ENCODE assay signal across 10 mouse cellular contexts in the genomic region with DNA sequence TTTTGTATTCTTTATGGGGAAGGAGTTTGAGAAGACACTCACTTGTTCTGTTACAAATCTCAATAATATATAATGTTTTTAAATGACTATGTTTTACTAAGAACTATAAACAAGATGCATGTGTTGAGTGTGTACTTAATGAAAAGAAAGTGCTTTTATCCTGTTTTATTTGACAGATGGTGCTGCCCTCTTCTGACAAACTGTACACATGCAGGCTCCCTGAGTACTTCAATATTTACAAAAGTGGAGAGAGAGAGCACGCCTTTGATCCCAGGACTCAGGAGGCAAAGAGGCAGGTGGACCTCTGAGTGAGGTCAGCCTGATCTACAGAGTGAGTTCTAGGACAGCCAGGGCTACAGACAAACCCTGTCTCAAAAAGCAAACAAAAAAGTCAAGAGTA. TPM values are rescaled to one million over a fixed set of nuclear protein-coding genes. Genes with fewer than 3 reads are reported as not detected.
A peak's percentile ranks its signal among the peaks of the same experiment; 100 is the strongest.
DNase-seq lines count a peak whose midpoint lies in the region; ATAC-seq and TF ChIP-seq lines count a peak whose summit lies in the region.
"Had no signal": no experiment of that assay in that cellular context is flagged by ENCODE, and none has a peak within 500 bp of the region (broad histone marks: within the 10 kb centered on the region; RNA-seq: fewer than 3 reads in every experiment).

No protein-coding gene starts in this region.

- H3K9me3 ChIP-seq in midbrain, embryonic 10.5 days (replicated peaks): no peaks in the 10 kb centered on the region
- H3K9me3 ChIP-seq: heart, embryonic 13.5 days; neural tube, embryonic 12.5 days had no signal

- H3K36me3 ChIP-seq in midbrain, embryonic 10.5 days: peaks cover 77% of the 10 kb centered on the region

- intact Hi-C loops in heart, postnatal 10 days (cut with DNase I): loop anchor here (2.0 to 5.0 kb wide), 2 partner anchors 157 to 493 kb away; no protein-coding TSS in a partner anchor

- H3K4me3 ChIP-seq in cerebellum, adult 2 months (replicated peaks; ENCODE audit: insufficient read depth, low read depth, low read length): no peak overlapping the region
- no peak overlapping the region for H3K4me3 ChIP-seq in midbrain, embryonic 10.5 days
- H3K4me3 ChIP-seq: heart, embryonic 13.5 days; neural tube, embryonic 12.5 days had no signal

- peak; percentile 54; the same call in 1 of the 2 replicates for TF ChIP-seq CTCF in cerebellum, adult 2 months (IDR thresholded peaks at IDR 0.05; ENCODE audit: borderline replicate concordance, insufficient read depth, low read depth, low read length)

- WGBS in cerebellum, adult 2 months: 34% methylated on average over 1 of the region's 1 CpGs
- 64% methylated on average over 1 of the region's 1 CpGs for WGBS in midbrain, embryonic 10.5 days

- DNase-seq in cerebellum, adult 2 months: peak in 1 of 2 experiments; percentile 15
- DNase-seq in kidney, postnatal 14 days: peak; percentile 39
- DNase-seq in kidney, adult 11 months: no peak
- peak; percentile 61 for DNase-seq in brain, adult 2 months (ENCODE audit: low read depth, low spot score)
- DNase-seq in lung, postnatal 25 days (ENCODE audit: low spot score): peak; percentile 52
- DNase-seq in heart, postnatal 10 days: no peak
- no peak for DNase-seq in midbrain, embryonic 10.5 days (ENCODE audit: low spot score)

- TF ChIP-seq POLR2A in cerebellum, adult 2 months (IDR thresholded peaks at IDR 0.05; ENCODE audit: borderline replicate concordance, insufficient read depth, low read length): no peak

- no peak overlapping the region for H3K27ac ChIP-seq in cerebellum, adult 2 months (ENCODE audit: insufficient read depth, low read length)
- no peak overlapping the region for H3K27ac ChIP-seq in midbrain, embryonic 10.5 days (replicated peaks)
- H3K27ac ChIP-seq: heart, embryonic 13.5 days; neural tube, embryonic 12.5 days had no signal

- H3K4me1 ChIP-seq in cerebellum, adult 2 months (ENCODE audit: control insufficient read depth, insufficient read depth, low read length): no peaks in the 10 kb centered on the region
- H3K4me1 ChIP-seq in midbrain, embryonic 10.5 days: no peaks in the 10 kb centered on the region
- H3K4me1 ChIP-seq: neural tube, embryonic 12.5 days had no signal

- no peaks in the 10 kb centered on the region for H3K27me3 ChIP-seq in cerebellum, adult 2 months (ENCODE audit: control insufficient read depth, insufficient read depth, low read length)
- H3K27me3 ChIP-seq in midbrain, embryonic 10.5 days (ENCODE audit: low read depth, poor library complexity, severe bottlenecking): no peaks in the 10 kb centered on the region
- H3K27me3 ChIP-seq: heart, embryonic 13.5 days; neural tube, embryonic 12.5 days had no signal

- ATAC-seq in cerebellum, adult (ENCODE audit: insufficient number of reproducible peaks, low FRiP score, low TSS enrichment): no peak

RNA-seq across cellular contexts. Expression of a gene that starts 18.6 kb away (rescaled TPM):
- 82.0 and 94.5 TPM in 2 replicates for polyA plus RNA-seq in cerebellum, adult 2 months (2012; rRNA removed)
- total RNA-seq in heart, postnatal 10 days (2021): 10 to 100 TPM; 43.7 to 53.7 TPM
- 205 and 225 TPM in 2 replicates for polyA plus RNA-seq in midbrain, embryonic 10.5 days (2016; fragmentation: Nextera tagmentation; extraction: Ambion mirVana)

RNA-seq across cellular contexts. Expression of a gene that starts 41.0 kb away (rescaled TPM):
- 7.2 and 8.6 TPM in 2 replicates for polyA plus RNA-seq in cerebellum, adult 2 months (2012; rRNA removed)
- total RNA-seq in heart, postnatal 10 days (2021): 1 to 10 TPM; 2.7 to 3.4 TPM
- 10.3 TPM in 2 replicates for polyA plus RNA-seq in midbrain, embryonic 10.5 days (2016; fragmentation: Nextera tagmentation; extraction: Ambion mirVana)

Comparison
In these comparisons a context has a peak if more than half of its experiments do, and no peak if none do; other contexts are left out.
1. DNase-seq: peak in kidney, postnatal 14 days (single experiment), brain, adult 2 months (single experiment) and lung, postnatal 25 days (single experiment); none in kidney, adult 11 months (single experiment), heart, postnatal 10 days (0 of 2) and midbrain, embryonic 10.5 days (single experiment).